In the genomic region with DNA sequence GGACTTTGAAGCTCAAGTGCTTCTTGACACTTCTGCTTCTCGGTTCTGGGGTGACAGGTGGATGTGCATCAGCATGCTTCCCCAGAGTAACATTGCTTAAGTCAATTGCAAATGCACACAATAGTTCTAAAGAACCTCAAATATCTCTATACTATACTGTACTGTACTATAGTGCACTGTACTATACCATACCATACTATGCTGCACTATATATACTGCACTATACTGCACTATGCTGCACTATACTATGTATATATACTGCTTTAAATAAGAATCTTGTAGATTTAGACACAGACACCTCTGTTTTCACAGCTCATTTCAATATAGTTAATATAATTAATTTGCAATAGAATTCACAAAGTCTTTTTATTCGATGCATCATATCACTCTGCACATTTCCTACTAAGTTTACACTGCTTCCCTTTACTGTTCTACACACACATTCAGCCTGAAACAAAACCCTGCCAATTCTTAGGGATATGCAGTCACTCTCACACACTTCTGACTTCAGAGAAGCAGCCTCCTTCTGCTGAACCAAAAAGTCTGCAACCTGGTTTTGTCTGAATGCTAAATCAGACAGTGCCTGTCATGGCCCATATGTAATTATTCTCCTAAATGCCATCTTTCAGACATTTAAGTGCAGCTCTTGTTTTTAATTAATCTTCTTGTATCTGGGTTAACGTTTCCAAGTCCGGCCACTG, we compare ENCODE assay signal across 17 mouse cellular contexts.
"Had no signal": no experiment of that assay in that cellular context is flagged by ENCODE, and none has a peak within 500 bp of the region (broad histone marks: within the 10 kb centered on the region; RNA-seq: fewer than 3 reads in every experiment).

No protein-coding gene starts in this region.

- H3K4me1 ChIP-seq: lung, embryonic 15.5 days; megakaryocyte, embryonic 14.5 days; midbrain, embryonic 12.5 days; neural tube, embryonic 12.5 days; stomach, embryonic 15.5 days had no signal

- DNase-seq: liver, postnatal 0 days; lung, adult 2 months; lung, postnatal 14 days; lung, postnatal 36 days; midbrain, embryonic 14.5 days; right cerebral cortex, postnatal 14 days; thymus, adult 2 months; thymus, postnatal 25 days; thymus, postnatal 4 days had no signal

- ATAC-seq: liver, postnatal 0 days; lung, postnatal 0 days had no signal

- H3K4me3 ChIP-seq: lung, embryonic 15.5 days; megakaryocyte, embryonic 14.5 days; midbrain, embryonic 12.5 days; neural tube, embryonic 12.5 days; stomach, embryonic 15.5 days had no signal

- H3K9ac ChIP-seq: liver, postnatal 0 days; lung, embryonic 15.5 days; midbrain, embryonic 12.5 days; neural tube, embryonic 12.5 days; stomach, embryonic 15.5 days had no signal

- H3K27me3 ChIP-seq: lung, embryonic 15.5 days; megakaryocyte, embryonic 14.5 days; midbrain, embryonic 12.5 days; neural tube, embryonic 12.5 days; stomach, embryonic 15.5 days had no signal

- H3K4me2 ChIP-seq: lung, embryonic 15.5 days; midbrain, embryonic 12.5 days; neural tube, embryonic 12.5 days; stomach, embryonic 15.5 days had no signal

- H3K9me3 ChIP-seq: lung, embryonic 15.5 days; midbrain, embryonic 12.5 days; neural tube, embryonic 12.5 days; stomach, embryonic 15.5 days had no signal

- H3K36me3 ChIP-seq: lung, embryonic 15.5 days; midbrain, embryonic 12.5 days; neural tube, embryonic 12.5 days; stomach, embryonic 15.5 days had no signal

- H3K27ac ChIP-seq: lung, embryonic 15.5 days; macrophage; midbrain, embryonic 12.5 days; neural tube, embryonic 12.5 days; stomach, embryonic 15.5 days; stomach, postnatal 0 days had no signal
